Mouse (Mus musculus) ES-E14 (cell line): ENCODE measurements at regions not wholly inside any gene's neighbourhood (a gene's known extent, or its start where the extent isn't known, plus 50 kb on each side); places are given as distances from the start of the nearest gene placed in this dataset.

Source experiments
- DNase-seq: peaks from one replicate; pipeline ENCODE4 v3.0.0-alpha.2; 2013; ENCODE audit warnings: low read depth, low spot score
- H3K27ac ChIP-seq: 2 replicates; pipeline ENCODE4 v1.5.1; 2012; ENCODE audit warnings: low read depth, mild to moderate bottlenecking, low read length, moderate library complexity, mixed read lengths; ENCODE audit not compliant: poor library complexity, insufficient read depth, severe bottlenecking
- H3K36me3 ChIP-seq: 2 replicates; pipeline ENCODE4 v1.6.1; 2012; ENCODE audit warnings: mild to moderate bottlenecking, low read length, moderate library complexity, mixed read lengths; ENCODE audit not compliant: control insufficient read depth, poor library complexity, insufficient read depth, severe bottlenecking
- H3K4me1 ChIP-seq, 2 experiments: fragments of 150-350 bp in 1 of 2; sonication (generic) in 1 of 2; 2 replicates each; pipeline ENCODE4 v1.6.1; 2012; ENCODE audit warnings: low read length in 2 of 2, mild to moderate bottlenecking in 1 of 2, mixed read lengths in 1 of 2; ENCODE audit not compliant: control insufficient read depth in 2 of 2, insufficient read depth in 2 of 2, poor library complexity in 1 of 2
- H3K4me3 ChIP-seq, 2 experiments: fragments of 150-350 bp in 1 of 2; sonication (generic) in 1 of 2; 2 replicates each; pipeline ENCODE4 v1.5.1; 2012; ENCODE audit warnings: low read length in 2 of 2, low read depth in 1 of 2, mild to moderate bottlenecking in 1 of 2, mixed read lengths in 1 of 2; ENCODE audit not compliant: insufficient read depth in 1 of 2, poor library complexity in 1 of 2, severe bottlenecking in 1 of 2
- H3K9ac ChIP-seq: 2 replicates; pipeline ENCODE4 v1.6.1; 2012; ENCODE audit warnings: low read depth, mild to moderate bottlenecking, low read length, mixed read lengths; ENCODE audit not compliant: poor library complexity, insufficient read depth, severe bottlenecking
- H3K9me3 ChIP-seq: fragments of 150-350 bp; sonication (generic); 2 replicates; pipeline ENCODE4 v1.6.1; 2012; ENCODE audit warnings: low read depth, mild to moderate bottlenecking, low read length; ENCODE audit not compliant: control insufficient read depth, insufficient read depth
- CHD2 ChIP-seq: IDR thresholded peaks from 2 replicates; pipeline ENCODE4 v1.6.1; 2014; ENCODE audit warnings: mild to moderate bottlenecking, low read depth, low read length, inconsistent platforms
- HCFC1 ChIP-seq: IDR thresholded peaks from 2 replicates; pipeline ENCODE4 v1.6.1; 2012; ENCODE audit warnings: low read length, inconsistent platforms, borderline replicate concordance; ENCODE audit not compliant: insufficient read depth
- MAFK ChIP-seq: IDR thresholded peaks from 2 replicates; pipeline ENCODE4 v1.6.1; 2014; ENCODE audit warnings: mild to moderate bottlenecking, low read depth, low read length, inconsistent platforms; ENCODE audit not compliant: insufficient read depth
- ZC3H11A ChIP-seq: IDR thresholded peaks from 2 replicates; pipeline ENCODE4 v1.6.1; 2012; ENCODE audit warnings: low read depth, mild to moderate bottlenecking, inconsistent platforms, low read length, borderline replicate concordance
- ZNF384 ChIP-seq: IDR thresholded peaks from 2 replicates; pipeline ENCODE4 v1.6.1; 2012; ENCODE audit warnings: low read depth, low read length, inconsistent platforms
- in situ Hi-C, 2 experiments: fragments of 600-800 bp; cut with MboI; formaldehyde crosslinking; loops; one replicate each; pipeline ENCODE4 v1.15.1; 2025; ENCODE audit warnings: low sequenced_read_pairs in 2 of 2, inconsistent platforms in 1 of 2; ENCODE audit not compliant: unreplicated experiment in 2 of 2

DNA sequence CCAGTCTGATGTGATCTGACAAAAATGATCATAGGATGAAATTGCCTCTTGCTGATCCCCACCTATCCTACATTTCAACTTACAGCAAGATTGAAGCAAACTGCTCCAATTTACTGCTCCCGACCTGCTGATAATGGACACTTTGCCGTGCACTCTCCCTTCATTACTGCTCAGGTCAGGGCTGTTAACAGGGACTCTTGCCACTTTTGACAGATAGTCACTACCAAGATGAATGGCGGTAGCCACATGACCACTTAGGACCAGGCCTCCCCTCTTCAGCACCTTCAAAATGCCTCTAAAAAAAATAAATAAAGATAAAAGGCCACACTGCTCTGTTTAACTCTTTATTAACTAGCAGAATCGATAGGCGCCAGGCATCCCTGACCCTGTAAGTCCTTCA is 199.2 kb upstream of the Sp4 start:
- TF ChIP-seq ZNF384: no peak
- TF ChIP-seq HCFC1: no peak
- TF ChIP-seq CHD2: no peak
- no peak for TF ChIP-seq MAFK
- no peak for TF ChIP-seq ZC3H11A
- no peak for DNase-seq

DNA sequence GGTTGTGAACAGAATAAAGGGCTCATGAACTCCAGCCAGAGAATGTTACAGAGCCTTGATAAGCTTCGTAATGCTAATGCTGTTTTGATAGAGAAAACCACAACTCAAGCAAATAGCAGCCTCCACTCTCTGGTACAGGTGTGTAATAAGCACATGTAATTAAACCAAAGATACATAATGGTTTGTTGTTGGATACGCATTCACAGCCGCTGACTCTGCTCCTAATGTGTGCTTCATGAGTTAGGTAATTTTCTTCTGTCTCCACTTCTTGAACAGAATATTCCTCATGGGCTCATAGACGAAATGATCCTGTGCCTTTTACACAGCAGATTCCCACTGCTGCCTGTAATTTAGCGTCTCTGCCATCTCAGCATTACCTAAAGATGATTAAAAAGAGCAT is 186.8 kb upstream of the Sp4 start:
- in situ Hi-C loops: no loop called here
- Histone ChIP-seq H3K4me1 (no peaks in the 10 kb centered on the region), H3K36me3 (no peaks in the 10 kb centered on the region), H3K9ac (no peak overlapping the region), H3K4me3 (no peak overlapping the region), H3K27ac (no peak overlapping the region), H3K9me3 (no peaks in the 10 kb centered on the region)
- TF ChIP-seq ZNF384 (no peak), HCFC1 (no peak), CHD2 (no peak), ZC3H11A (no peak), MAFK (no peak)
- DNase-seq: no peak

More for the DNA sequence above, 199.2 kb upstream of the Sp4 start:
- no peaks in the 10 kb centered on the region for H3K36me3 ChIP-seq
- in situ Hi-C loops: no loop called here
- no peaks in the 10 kb centered on the region for H3K9me3 ChIP-seq
- no peaks in the 10 kb centered on the region for H3K4me1 ChIP-seq
- H3K9ac ChIP-seq: no peak overlapping the region
- H3K4me3 ChIP-seq: no peak overlapping the region
- H3K27ac ChIP-seq: no peak overlapping the region

DNA sequence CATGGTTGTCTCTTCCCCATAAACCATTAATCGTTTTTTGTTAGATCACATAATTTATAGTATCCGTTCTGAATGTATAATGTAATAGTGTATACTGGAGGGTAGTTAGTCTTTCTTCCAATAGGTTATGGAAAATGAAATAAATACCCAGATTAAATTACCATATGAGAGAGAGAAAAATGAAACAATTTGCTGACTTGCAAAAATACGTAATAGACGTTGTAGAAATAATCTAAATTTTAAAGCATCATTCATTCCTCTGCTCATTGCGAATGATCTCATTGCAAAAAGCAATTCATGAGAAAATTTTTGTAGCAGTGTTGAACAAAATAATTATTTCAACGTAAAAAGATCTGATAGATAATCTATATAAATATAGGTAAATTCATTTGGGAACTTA is 185.2 kb upstream of the Sp4 start:
- H3K4me3 ChIP-seq: no peak overlapping the region
- in situ Hi-C loops: no loop called here
- no peak for TF ChIP-seq ZNF384
- TF ChIP-seq MAFK: peak; percentile 57; the same call in 1 of the 2 replicates
- TF ChIP-seq HCFC1: no peak
- no peaks in the 10 kb centered on the region for H3K4me1 ChIP-seq
- H3K27ac ChIP-seq: no peak overlapping the region
- no peak for DNase-seq
- H3K9ac ChIP-seq: no peak overlapping the region
- H3K9me3 ChIP-seq: no peaks in the 10 kb centered on the region
- no peaks in the 10 kb centered on the region for H3K36me3 ChIP-seq

DNA sequence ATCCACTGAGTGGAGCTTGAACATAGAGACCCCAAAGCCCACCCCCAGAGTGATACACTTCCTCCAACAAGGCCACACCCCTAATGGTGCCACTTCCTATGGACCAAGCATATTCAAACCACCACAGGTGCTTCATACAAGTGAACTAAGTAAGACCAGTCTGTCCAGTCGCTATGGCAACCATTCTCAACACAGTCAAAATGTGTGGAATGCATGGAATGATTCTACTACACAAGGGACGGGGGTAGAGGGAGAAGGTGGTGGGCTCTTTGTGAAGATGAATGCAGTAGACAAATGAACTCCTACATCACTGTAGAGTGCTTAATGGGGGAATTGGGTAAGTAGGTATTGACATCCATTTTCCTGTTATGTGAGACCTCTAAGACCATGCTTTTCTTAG is 180.1 kb upstream of the Sp4 start:
- H3K4me3 ChIP-seq: no peak overlapping the region
- H3K9ac ChIP-seq: no peak overlapping the region
- no peaks in the 10 kb centered on the region for H3K9me3 ChIP-seq
- DNase-seq: peak; percentile 8
- H3K36me3 ChIP-seq: no peaks in the 10 kb centered on the region
- no peaks in the 10 kb centered on the region for H3K4me1 ChIP-seq
- no peak overlapping the region for H3K27ac ChIP-seq
- in situ Hi-C loops: no loop called here
- TF ChIP-seq MAFK (no peak), ZC3H11A (no peak), HCFC1 (no peak), CHD2 (no peak), ZNF384 (no peak)

DNA sequence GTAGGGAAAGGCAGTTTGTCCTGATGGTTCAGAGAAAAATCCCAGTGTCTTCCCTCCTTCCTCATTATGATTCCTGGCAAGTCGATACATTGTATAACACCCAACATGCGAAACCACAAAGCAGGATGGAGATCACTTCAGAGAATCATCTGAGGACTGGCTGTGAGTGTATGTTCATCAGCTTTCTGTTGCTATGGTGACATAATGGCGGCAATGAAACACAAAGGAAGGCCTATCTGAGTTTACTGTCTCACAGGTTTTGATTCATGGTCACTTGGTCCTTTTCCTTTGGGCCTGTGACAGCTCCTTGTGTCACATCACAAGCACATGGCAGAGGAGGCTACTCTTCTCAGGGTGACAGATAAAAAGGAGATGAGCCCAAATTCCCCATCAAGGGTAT is 173.5 kb upstream of the Sp4 start:
- in situ Hi-C loops: no loop called here
- H3K36me3 ChIP-seq: no peaks in the 10 kb centered on the region
- DNase-seq: no peak
- no peak for TF ChIP-seq MAFK
- no peak for TF ChIP-seq ZNF384
- no peak for TF ChIP-seq CHD2
- TF ChIP-seq HCFC1: no peak
- no peak for TF ChIP-seq ZC3H11A
- H3K27ac ChIP-seq: no peak overlapping the region
- H3K9ac ChIP-seq: no peak overlapping the region
- no peaks in the 10 kb centered on the region for H3K9me3 ChIP-seq
- no peak overlapping the region for H3K4me3 ChIP-seq
- no peaks in the 10 kb centered on the region for H3K4me1 ChIP-seq
